Mouse (Mus musculus): Measurements from ENCODE around the gene Cd6. TPM values are rescaled to one million over a fixed set of nuclear protein-coding genes. Genes with fewer than 3 reads are reported as not detected.

Cd6 gene
- total RNA-seq, 2 experiments from 2014 or later, result 0.17 to 1.2 TPM

DNA sequence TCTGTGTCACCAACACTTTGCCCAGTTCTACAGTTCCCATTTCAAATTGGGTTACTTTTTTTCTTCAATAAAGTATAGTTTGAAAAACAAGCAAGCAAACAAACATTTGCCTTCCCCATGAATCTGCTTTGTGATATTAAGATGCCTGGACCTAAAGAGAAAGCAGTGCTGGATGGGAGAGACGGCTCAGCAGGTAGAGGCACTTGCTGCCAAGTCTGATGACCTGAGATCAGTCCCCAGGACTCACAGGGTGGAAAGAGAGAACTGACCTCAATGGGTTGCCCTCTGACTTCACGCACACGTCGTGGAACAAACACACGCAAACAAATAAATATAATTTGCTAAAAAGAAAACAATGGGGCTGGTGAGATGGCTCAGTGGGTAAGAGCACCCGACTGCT, 28.0 kb downstream of the Cd6 start:
- DNase-seq, result no peak

DNA sequence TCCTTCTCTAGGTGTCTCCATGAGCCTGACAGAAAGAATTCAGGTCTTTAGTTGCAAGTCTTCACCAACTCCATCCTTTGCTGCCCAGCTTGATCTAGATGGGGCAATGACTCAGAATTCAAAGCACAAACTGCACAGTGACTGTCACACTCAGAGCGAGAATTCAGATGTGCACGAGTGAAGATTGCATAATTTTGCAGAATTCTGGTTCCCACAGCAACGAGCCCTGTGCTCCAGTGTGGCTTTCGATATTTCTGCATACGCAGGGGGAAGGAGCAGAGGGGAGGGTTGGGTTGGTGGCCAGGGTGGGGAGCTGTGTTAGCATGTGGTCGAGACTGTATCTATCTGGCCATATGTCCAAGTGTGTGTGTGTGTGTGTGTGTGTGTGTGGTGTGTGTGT, 28.8 kb downstream of the Cd6 start:
- no peak for DNase-seq

DNA sequence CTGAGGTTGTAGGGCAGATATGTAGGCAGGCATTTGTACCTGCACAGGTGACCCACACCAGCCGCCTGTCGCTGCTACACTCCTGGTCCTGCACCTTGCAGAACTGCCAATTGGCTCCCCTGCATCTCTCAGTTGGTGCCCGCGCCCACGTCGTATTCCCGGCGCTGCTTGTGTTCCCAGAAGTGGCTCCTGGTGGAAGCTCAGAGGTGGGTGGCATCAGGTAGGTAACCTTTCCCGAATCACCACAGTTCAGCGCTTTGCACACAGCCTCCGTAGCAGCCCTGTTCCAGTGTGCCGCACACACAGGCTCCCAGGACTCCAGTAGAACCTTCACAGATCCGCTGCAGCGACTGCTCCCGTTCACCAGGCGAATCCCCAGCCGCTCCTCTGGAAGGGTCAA, 30.7 kb downstream of the Cd6 start:
- DNase-seq, result no peak

DNA sequence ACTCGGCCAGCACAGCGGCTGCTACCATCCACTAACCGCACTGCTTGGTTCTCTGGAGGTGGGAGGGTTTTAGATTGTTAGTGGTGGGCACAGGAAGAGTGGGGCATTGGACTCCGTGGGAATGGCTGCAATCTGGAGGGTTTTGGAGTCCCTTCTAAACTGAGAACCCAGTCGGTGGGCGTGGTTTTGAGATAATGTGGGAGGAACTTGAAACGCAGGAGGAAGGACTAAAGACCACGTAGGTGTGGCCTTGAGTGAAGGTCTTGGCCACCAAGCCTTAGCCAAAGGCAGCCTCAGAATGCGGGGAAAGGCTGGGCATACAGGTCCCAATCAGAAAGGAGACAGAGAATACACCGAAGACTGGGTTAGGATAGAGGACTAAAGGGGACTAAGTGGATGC, 31.3 kb downstream of the Cd6 start:
- DNase-seq, result no peak

DNA sequence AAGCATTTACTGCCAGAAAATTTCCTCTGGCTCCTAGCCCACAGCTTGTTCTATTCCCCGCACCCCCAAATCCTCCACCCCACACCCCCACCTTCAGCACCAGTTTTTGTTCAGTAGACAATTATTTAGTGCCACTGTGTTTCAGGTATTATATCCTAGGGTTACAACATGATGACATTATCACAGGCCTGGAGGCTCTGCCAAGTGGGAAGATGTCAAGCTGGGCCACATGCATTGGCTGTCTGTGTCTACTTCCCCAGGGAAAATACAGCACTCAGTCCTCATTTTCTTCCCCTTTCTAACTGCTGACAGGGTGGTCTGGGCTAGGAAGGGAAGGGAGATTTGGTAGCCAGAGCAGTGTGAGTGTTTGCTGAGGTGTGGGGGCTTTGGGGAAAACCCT, 34.9 kb downstream of the Cd6 start:
- DNase-seq, result no peak

DNA sequence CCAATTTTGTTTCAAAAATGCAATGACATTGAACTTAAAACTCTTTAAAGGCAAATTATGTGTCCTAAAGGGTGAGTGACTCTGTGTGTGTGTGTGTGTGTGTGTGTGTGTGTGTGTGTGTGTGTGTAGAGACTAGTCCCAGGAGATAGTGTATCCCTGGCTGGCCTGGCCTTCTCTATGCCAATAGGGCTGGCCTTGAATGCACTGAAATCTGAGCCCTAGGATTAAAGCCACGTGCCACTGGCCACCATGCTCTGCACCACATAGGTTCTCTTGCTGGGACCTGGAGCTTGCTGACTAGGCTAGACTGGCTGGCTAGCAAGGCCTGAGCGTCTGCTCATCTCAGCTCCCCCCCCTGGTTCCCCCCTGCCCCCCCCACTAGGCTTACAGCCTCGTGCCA, 36.8 kb downstream of the Cd6 start:
- DNase-seq, result no peak

DNA sequence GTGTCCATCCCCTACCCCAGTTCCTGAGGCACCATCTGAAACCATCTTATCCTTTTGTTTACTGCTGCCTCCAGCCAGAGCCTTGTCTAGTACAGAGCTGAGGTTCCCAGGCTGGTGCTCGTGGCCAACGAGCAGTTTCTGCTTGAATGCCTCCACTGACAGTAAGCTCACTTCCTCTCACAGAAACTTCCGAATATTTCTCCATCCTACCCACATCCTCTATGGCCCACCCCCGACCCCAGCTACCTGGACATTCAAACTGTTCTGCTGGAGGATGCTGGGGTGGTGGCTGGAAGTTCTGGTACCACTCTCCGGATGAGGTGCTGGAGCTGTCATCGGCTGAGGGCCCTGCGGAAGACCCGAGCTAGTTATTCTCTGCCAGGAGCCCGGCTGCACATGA, 39.5 kb downstream of the Cd6 start:
- DNase-seq, result no peak

DNA sequence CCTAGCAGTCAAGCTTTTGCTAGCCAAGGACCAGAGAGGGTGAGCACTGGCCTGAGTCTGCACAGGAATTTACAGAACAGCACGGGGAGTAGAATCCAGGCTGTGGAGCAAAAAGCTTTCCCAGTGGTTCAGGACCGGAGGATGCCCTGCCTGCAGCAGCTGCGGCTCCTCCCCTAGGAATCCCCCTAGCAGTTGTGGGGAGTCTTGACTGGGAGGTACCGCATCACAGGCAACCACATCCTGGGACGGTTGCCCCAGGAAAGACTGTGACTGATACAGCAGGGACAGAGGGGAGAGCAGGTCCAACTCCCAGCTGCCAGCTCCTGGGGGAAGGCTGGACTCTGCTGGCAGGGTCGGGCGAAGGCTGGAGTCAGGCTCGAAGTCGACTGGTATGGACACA, 41.6 kb downstream of the Cd6 start:
- no peak for DNase-seq

DNA sequence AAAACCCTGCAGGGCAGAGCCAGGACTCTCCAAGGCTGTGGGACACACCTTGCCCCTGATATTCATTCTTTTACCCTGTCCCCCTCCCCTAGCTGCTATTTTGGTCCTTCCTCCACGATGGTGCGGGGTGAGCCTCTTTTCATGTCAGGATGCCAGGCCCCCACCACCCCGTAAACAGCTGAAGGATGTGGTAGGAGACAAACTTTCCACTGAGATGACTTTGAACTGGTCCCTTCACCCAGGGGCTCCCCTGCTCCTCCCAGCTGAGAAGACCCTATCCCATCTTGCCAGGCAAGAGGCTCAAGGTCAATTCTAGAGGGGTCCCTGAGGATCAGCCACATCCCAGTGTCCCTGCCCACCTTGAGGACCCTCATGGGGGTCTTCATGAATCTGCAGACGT, 42.5 kb downstream of the Cd6 start:
- DNase-seq, result no peak

DNA sequence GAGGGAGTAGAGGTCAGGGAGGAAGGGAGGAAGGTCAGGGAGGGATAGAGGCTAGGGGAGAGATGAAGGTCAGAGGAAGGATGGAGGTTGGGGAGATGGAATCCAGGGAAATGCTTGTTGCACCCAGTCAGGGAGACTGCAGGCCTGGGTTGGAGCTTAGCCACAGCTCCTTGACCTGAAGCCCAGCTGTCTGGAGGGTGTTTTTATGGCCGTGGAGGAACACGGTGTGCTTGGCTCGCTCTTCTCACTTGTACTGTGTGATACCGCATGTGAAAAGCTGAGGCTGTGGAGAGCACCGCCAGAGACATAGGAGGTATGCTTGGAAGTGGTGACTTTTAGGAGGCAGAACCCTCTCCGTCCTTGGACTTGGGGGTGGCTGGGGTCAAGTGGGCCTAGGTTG, 43.1 kb downstream of the Cd6 start:
- DNase-seq, result peak; percentile 47 to 77

DNA sequence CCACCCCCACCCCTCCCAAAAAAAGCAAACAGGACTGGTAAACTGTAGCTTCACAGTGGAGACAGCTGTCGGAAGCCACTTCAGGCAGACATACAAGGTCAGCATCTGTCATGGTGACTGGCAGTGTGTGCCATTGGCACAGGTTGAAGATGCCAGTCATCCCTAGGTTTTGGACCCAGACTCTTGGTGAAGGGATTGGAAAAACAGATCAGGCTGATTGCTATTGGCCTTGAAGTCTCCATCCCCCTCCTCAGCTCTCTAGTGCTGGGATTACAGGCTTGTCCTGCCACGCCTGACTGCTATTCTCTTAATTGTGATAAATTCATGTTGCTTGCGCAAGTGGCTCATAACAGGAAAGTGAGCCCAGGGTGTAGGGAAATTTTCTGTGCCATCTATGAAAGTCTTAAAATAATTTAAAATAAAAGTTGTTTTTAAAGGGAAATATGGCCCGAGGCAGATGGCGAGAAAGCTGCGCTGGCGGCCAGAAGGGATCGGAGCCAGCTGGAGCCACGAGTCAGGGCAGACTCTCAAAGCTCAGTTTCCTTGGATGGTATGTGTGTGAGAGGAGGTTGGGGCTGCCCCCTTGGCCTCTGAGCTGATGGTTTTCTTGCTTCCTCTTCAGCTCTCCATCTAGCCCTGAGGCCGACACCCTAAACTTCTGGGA, 44.9 kb downstream of the Cd6 start:
- no peak for DNase-seq

DNA sequence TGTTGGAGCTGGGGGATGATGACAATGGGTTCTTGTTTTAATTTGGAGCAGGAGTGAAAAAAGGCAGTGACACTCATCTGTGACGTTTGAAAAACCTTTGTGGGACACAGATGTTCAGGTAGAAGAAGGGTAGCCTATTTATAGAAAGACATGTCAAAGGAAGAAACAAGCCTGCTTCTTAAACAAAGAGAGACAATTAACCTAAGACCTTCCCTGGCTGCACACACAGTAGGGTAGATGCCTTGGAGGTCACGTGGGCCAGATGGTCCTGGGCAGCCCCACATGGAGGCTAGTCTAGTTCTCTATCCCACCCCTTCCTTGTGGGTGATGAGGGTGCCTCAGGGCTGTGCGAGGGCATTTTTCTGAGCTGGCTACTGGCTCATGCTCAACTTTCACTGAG, 45.8 kb downstream of the Cd6 start:
- no peak for DNase-seq

DNA sequence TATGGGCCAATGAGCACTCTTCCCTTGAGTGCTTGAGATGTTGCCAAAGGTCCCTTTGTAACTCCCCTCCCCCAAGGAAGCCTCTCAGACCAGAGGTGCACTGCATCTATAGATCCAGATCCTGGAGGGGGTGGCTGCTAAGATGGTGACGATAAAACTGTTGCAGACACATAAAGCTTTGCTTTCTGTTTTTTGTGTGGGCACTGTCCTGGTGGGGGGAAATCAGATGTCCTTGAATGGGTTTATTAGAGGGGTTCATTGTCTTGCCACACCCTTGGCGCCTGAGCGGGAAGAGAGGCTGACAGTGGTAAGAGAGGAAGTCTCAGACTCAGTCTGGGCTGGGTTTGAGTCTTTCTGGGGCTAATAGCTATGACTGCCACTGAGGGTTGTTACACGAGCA, 46.7 kb downstream of the Cd6 start:
- no peak for DNase-seq

DNA sequence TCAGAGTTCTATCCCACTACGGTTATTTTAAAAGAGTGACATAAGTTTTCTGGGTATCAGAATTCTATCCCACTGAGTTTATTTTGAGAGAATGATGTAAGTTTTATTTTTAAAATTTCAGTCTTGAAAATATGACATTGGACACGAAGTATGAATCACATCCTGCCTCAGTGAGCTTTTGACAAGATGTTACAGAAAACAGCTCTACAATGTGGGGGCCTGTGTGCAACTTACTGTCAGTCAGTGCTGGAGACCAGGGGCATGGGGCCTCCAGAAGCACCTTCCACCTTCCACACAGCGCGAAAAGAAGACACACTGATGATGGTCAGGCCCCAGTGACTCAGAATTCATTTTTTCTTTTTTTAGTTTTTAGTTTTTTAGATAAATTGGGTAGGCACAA, 48.2 kb downstream of the Cd6 start:
- no peak for DNase-seq

DNA sequence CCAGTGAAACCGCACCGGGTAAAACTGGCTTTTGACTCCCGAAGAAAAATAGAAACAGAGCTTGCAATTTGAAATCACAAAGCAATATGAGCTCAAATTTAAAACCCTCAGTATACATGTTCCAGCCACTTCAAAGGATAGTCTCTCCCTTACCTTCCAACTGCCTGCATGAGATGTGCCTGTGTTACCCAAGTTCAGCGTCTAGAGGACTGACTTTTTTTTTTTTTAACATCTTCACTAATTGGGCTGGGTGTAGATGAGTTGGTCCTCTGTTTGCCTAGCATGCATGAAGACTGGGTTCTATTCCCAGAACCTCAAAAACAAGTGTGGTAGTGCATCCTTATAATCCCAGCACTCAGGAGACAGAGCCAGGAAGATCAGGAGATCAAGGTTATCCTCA, 53.0 kb downstream of the Cd6 start:
- DNase-seq, result no peak

DNA sequence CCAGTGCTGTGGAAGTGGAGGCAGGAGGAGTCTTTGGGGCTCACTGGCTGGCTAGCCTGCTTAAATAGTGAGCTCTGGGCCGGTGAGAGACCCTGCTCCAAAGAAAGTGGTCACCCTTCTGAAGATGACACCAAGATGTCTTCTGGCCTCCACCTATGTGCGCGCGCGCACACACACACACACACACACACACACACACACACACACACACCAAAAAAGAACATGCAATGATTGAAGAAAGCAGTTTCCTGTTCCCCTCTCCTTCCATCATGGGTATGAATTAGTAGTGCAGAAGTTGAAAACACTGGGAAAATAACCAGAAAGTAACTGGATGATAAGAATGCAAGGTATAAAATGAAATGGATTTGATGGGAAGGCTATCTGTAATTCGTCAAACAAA, 55.7 kb downstream of the Cd6 start:
- no peak for DNase-seq

DNA sequence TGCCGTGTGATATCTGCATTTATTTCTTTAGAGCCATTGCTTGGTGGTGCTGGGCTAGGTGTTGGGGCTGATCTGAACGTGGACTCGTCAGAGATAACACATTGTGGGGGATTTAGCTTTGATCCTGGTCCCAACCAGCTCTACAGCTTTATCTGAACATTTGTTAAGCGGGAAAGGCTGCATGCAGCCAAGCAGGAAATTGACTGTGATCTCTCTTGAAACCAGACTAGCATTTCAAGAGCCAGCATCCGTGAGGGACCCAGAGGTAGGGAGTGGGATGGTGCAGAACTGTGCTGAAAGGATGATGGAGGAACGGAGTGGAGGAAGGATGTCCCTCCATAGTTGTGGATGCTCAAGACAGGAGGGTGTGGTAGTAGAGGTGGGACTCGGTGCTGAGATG, 56.5 kb downstream of the Cd6 start:
- DNase-seq, result no peak

DNA sequence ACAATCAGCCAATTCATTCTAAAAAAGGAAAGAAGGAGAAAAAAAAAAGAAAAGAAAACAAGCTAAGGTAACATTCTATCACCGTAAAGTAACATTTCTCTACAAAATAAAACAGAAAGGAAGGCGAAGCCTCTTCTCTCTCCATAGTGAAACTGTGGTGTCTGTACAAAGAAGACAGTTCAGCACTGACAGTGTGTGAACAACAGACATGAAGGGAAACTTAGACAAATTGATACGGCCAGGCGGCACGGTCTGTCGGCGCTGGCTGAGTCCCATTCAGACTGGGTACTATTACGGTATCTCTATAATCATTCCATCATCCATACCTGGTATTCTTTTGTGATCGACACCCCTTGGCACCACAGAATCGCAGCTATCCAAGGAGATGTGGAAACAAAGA, 57.0 kb downstream of the Cd6 start:
- DNase-seq, result no peak

DNA sequence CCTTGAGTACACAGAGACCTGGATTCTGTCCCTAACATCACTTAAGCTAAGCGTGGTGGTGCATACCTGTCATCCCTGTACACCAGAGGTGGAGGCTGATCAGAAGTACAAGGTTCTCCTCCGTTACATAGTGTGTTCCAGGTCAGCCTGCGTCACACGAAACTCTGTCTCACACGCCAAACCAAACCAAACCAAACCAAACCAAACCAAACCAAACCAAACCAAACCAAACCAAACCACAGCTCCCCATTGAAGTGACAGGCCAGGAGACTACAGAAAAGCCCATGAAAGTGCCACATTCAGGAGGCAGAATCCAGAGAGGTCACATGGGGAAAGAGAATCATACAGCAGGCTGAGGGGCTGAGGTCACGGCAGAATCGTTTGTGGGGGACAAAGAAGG, 57.9 kb downstream of the Cd6 start:
- no peak for DNase-seq

DNA sequence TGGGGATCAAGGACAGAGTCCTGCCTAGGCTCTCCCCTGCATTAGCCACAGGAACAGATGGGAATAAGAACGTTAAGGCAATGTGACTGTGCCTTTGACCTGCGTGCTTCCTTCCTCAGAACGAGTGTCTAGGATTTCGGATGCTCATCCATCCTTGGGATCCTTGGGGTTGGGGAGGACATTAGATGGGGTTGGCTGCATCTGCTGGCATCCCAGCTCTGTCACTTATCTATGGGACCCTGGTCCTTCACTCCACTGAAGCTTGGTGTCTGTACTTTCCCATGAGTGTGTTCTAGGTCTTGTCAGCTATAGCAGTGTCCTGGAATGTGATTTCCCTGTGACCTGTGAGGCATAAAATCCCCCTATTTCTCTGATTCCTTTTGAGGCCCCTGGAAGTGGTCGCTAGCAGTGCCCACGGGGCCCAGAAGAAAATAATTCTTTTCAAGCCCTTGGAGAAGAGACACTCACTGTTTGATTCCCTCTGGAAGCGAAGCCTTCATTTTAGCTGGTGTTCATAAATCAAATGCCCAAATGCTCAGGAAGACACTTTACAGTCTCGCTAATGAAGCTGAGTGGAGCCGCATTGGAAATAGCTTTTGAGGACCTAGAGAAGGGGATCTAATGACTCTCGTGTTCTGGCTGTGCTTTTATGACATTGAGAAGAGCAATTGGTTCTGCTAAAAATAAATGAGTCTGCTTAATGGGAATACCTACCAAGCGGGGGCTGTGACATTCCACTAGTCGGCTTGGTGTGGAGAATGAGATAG, 60.2 kb downstream of the Cd6 start:
- no peak for DNase-seq

DNA sequence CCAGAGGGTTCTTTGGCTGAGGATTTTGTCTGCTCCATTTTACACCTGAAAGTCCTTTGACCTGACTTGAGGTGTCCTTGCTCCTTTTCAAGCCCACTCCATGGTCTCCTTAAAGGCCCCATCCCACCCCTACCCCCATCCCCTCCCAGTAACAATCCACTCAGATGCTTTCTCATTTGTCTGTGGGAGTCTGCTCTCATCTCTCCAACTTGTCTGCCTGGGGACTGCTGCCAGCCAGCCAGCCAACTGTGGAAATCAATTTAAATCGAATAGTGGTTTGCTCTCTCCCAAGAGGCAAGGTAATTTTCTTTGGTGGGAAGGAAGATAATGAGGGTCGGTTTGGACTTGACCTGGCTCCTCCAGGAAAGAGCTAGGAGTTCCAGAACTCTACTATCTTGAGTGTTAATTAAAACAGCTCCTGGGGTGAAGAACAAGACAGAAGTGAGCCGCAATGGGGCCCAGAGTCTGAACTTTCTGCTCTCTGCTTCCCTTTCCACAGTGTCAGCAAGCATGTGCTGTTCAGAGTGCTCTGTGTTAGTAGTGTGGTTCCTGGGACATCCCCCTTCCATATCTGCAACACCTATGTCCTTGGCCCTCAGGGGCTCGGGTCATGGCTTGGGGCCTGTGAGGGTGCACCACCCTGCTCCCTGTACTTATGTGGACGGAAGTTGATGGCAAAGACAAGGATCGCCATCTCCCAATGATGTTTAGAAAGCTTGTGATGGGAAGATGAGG, 61.0 kb downstream of the Cd6 start:
- no peak for DNase-seq

DNA sequence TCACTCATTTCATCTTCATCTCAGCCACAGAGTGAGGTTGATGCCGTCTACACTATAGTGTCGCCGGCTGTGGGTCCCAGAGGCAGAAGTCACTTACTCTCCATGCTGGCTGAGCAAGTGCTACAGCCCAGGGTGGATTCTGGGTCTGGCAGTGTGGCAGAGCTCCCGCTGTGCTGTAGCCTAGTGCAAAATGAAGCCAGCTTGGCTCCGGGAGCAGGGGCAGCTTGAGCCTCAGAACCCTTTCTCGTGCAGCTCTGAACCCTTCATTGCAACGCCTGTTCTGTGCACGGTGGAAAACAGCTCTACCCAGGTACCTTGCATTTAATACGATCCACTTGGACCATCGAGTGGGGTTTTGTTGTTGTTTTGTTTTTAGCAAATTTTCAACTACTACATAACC, 62.2 kb downstream of the Cd6 start:
- no peak for DNase-seq

DNA sequence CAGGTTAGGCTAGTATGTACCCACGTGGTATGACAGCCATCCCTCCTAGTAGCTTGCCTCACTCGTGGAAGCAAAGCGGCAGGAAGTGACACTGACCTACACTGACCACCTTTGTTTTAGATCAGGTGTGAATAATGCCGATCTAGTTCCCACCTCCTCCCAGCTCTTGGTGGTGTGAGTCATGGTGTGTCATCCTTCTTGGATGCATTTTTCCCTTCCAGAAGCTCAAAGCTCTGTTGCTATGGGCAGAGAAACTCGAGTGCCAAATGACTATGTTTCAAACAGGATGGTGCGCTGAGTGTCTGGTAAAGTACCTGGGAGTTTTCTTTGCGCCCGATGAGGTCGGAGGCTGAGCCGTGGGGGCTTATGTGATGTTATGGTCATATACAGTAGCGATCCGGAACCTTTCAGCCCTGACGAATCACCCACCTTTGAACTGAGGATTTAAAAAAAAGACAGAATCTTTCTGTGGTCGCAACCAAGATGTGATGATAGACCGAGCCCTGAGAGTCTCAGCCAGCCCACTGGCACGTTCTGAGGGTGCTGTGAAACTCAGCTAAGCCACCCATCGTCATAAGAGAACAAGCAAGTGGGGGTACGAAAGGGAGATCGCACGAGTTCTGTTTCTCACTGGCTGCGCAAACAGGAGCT, 66.4 kb downstream of the Cd6 start:
- DNase-seq, result no peak
